Mouse (Mus musculus) right cerebral cortex, postnatal 4 days (tissue): ENCODE measurements at regions not wholly inside any gene's neighbourhood (a gene's known extent, or its start where the extent isn't known, plus 50 kb on each side); places are given as distances from the start of the nearest gene placed in this dataset.

Experiments used
- DNase-seq: peaks from one replicate; pipeline ENCODE4 v3.0.0-alpha.2; 2022

- peak; percentile 16 for DNase-seq
Measured at GRCm38 (mm10) chr8:109416327-109417100, 77.3 kb upstream of the Pmfbp1 start.

- DNase-seq: peak; percentile 66
Measured at GRCm38 (mm10) chr8:109417222-109417621, 76.6 kb upstream of the Pmfbp1 start.

GRCm38 (mm10) chr8:109417971-109418370 lies 75.9 kb upstream of the Pmfbp1 start:
- DNase-seq: peak; percentile 36

- no peak for DNase-seq
Measured at GRCm38 (mm10) chr8:109419029-109419596, 74.7 kb upstream of the Pmfbp1 start.

GRCm38 (mm10) chr8:109424004-109424403 lies 69.8 kb upstream of the Pmfbp1 start:
- DNase-seq: no peak

GRCm38 (mm10) chr8:109428551-109428950 lies 65.3 kb upstream of the Pmfbp1 start:
- no peak for DNase-seq

- no peak for DNase-seq
Measured at GRCm38 (mm10) chr8:109434538-109434937, 59.3 kb upstream of the Pmfbp1 start.

- no peak for DNase-seq
Measured at GRCm38 (mm10) chr8:109436056-109436455, 57.8 kb upstream of the Pmfbp1 start.

- peak; percentile 74 for DNase-seq
Measured at GRCm38 (mm10) chr8:109436830-109437567, 56.8 kb upstream of the Pmfbp1 start.

- no peak for DNase-seq
Measured at GRCm38 (mm10) chr8:109438531-109438930, 55.3 kb upstream of the Pmfbp1 start.
